Mouse (Mus musculus) heart, adult 2 months (tissue): ENCODE results near the gene Rps6kb2. TPM values are rescaled to one million over a fixed set of nuclear protein-coding genes. Genes with fewer than 3 reads are reported as not detected.

Experiments used
- DNase-seq, 2 experiments: peaks; one replicate each; pipeline ENCODE4 v3.0.0; 2021
- H3K27ac ChIP-seq: fragments of 200-600 bp; 2 replicates; pipeline ENCODE4 v1.8.1; 2022
- H3K27me3 ChIP-seq: fragments of 200-500 bp; 2 replicates; pipeline ENCODE4 v1.6.1; 2012; ENCODE audit warnings: mild to moderate bottlenecking, low read length, inconsistent platforms, mixed read lengths; ENCODE audit not compliant: control insufficient read depth, insufficient read depth
- H3K36me3 ChIP-seq: fragments of 200-500 bp; 2 replicates; pipeline ENCODE4 v1.6.1; 2012; ENCODE audit warnings: low read length, inconsistent platforms; ENCODE audit not compliant: control insufficient read depth, insufficient read depth
- H3K4me1 ChIP-seq: fragments of 200-500 bp; 2 replicates; pipeline ENCODE4 v1.6.1; 2011; ENCODE audit warnings: low read length; ENCODE audit not compliant: control insufficient read depth, insufficient read depth
- H3K4me3 ChIP-seq: fragments of 200-600 bp; 2 replicates; pipeline ENCODE4 v1.8.1; 2022
- H3K79me2 ChIP-seq: fragments of 200-500 bp; replicated peaks from 2 replicates; pipeline ENCODE4 v1.6.1; 2012; ENCODE audit warnings: mild to moderate bottlenecking, inconsistent platforms, low read length, moderate library complexity, mixed read lengths; ENCODE audit not compliant: control insufficient read depth, insufficient read depth
- H3K9ac ChIP-seq: fragments of 200-500 bp; 2 replicates; pipeline ENCODE4 v1.6.1; 2012; ENCODE audit warnings: low read depth, mild to moderate bottlenecking, control low read depth, inconsistent platforms, low read length, mixed read lengths
- CTCF ChIP-seq: fragments of 200-600 bp; IDR thresholded peaks from 2 replicates; pipeline ENCODE4 v1.8.1; 2022; ENCODE audit warnings: antibody characterized with exemption, mild to moderate bottlenecking, moderate library complexity
- EP300 ChIP-seq: fragments of 200-500 bp; IDR thresholded peaks from 2 replicates; pipeline ENCODE4 v1.6.1; 2011; ENCODE audit warnings: low read depth, low read length, control low read depth; ENCODE audit not compliant: insufficient read depth
- POLR2A ChIP-seq: fragments of 200-500 bp; IDR thresholded peaks from 2 replicates; pipeline ENCODE4 v1.6.1; 2011; ENCODE audit warnings: mild to moderate bottlenecking, low read depth, low read length, control low read depth; ENCODE audit not compliant: insufficient read depth
- WGBS: fragments of 180-500 bp; shearing (Covaris S2); methylation state at CpG from one replicate; pipeline ENCODE4 v1.1.7; 2018; 5-methylcytosine and 5-hydroxymethylcytosine counted together
- intact Hi-C: fragments of 180-260 bp; cut with DNase I; formaldehyde crosslinking; loops from one replicate; pipeline ENCODE4 v1.15.1; 2025
- polyA plus RNA-seq: library from polyadenylated mRNA; depleted of rRNA; stranded (reverse); fragments of >200 nt; gene quantifications from 2 replicates; pipeline ENCODE4 v1.2.3, GENCODE M21; 2012; rRNA removed
- total RNA-seq, 2 experiments: library from RNA; stranded (reverse); gene quantifications; 2 replicates each; pipeline ENCODE4 v1.2.3; 2021

Gene Rps6kb2
- total and polyA plus RNA-seq, 3 experiments: 14.7 to 32.9 (median 18.2) TPM

DNA sequence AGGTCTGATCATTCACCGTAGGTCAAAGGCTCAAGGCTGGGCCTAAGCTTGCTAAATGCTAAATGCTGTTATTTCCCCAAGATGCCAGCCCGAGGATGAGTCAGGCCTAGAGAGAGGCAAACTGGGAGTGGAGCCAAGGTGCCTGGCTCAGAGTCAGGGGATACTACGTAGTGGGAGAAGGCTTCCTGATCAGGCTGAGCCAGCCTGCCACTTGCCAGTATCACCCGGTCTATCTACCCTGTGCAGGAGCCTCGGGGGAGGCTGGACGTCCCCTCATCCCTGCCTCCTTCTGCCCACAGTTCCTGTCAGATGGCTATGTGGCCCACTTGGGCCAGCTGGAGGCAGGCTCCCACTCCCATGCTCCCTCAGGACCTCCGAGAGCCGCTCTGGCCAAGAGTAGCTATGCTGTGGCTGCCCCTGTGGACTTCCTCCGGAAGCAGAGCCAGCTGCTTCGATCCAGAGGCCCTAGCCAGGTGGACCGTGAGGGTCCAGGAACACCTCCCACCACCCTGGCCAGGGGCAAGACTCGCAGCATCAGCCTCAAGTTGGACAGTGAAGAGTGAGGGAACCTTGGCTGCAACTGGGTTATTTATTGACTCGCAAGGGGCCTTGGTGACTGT lies 49.9 kb downstream of the Rps6kb2 start:
- Histone ChIP-seq H3K27ac (peak overlapping the region; percentile 61), H3K27me3 (no peaks in the 10 kb centered on the region), H3K4me1 (peaks cover 10% of the 10 kb centered on the region), H3K9ac (peak overlapping the region; percentile 42), H3K4me3 (no peak overlapping the region), H3K36me3 (no peaks in the 10 kb centered on the region), H3K79me2 (no peaks in the 10 kb centered on the region)
- intact Hi-C loops: no loop called here
- DNase-seq: peak; percentile 83
- WGBS: 23% methylated on average over 13 of the region's 13 CpGs
- TF ChIP-seq EP300: 0 out of 2 replicates have a peak, but pooled peaks have one; percentile 22
- no peak for TF ChIP-seq POLR2A
- TF ChIP-seq CTCF: no peak

- no peak overlapping the region for H3K4me3 ChIP-seq
- peaks cover 10% of the 10 kb centered on the region for H3K4me1 ChIP-seq
- H3K9ac ChIP-seq: no peak overlapping the region
- TF ChIP-seq EP300: no peak
- no peak for TF ChIP-seq CTCF
- no peak for TF ChIP-seq POLR2A
- no peaks in the 10 kb centered on the region for H3K36me3 ChIP-seq
- H3K79me2 ChIP-seq: no peaks in the 10 kb centered on the region
- intact Hi-C loops: no loop called here
- 95% methylated on average over 26 of the region's 26 CpGs for WGBS
- no peak for DNase-seq
- no peaks in the 10 kb centered on the region for H3K27me3 ChIP-seq
- H3K27ac ChIP-seq: no peak overlapping the region; the same call in 1 of the 2 replicates
Observed at GRCm38 (mm10) chr19:4112063-4112960, 50.8 kb downstream of the Rps6kb2 start.

DNA sequence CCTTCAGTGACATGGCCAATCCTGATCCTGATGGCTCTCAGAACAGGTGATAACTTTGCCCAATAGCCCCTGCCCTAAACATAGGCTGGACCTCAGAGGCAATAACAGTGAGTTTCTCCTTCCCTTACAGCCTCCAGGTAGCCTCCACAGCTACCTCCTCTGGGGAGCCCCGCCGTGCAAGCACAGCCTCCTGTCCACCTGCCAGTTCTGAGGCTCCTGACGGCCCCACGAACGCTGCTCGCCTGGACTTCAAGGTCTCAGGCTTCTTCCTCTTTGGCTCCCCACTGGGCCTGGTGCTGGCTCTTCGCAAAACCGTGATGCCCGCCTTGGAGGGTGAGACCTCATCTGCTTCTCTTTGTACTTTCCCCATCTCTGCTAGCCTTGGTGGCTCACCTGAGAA lies 54.6 kb downstream of the Rps6kb2 start:
- H3K4me3 ChIP-seq: no peak overlapping the region
- no peak overlapping the region for H3K9ac ChIP-seq
- H3K27me3 ChIP-seq: no peaks in the 10 kb centered on the region
- 88% methylated on average over 9 of the region's 9 CpGs for WGBS
- no peak for TF ChIP-seq CTCF
- TF ChIP-seq POLR2A: no peak
- no peak for TF ChIP-seq EP300
- intact Hi-C loops: no loop called here
- no peak for DNase-seq
- H3K4me1 ChIP-seq: peaks cover 9% of the 10 kb centered on the region
- H3K36me3 ChIP-seq: no peaks in the 10 kb centered on the region
- H3K79me2 ChIP-seq: no peaks in the 10 kb centered on the region
- H3K27ac ChIP-seq: no peak overlapping the region

DNA sequence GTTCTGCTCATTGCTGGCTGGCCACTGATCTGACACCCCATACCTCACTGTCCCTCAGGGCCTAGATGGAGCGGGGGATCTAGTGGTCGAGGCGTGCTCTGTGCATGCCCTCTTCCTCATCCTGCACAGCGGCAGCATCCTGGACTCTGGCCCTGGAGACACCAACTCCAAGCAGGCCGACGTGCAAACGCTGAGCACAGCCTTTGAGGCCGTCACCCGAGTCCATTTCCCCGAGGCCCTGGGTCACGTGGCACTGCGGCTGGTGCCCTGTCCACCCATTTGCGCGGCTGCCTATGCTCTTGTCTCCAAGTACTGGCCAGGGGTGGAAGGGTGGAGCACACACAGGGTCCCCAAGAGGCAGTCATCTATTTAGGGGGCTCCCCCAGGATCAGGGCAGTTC lies 56.5 kb downstream of the Rps6kb2 start:
- no peaks in the 10 kb centered on the region for H3K27me3 ChIP-seq
- 90% methylated on average over 14 of the region's 14 CpGs for WGBS
- no peaks in the 10 kb centered on the region for H3K36me3 ChIP-seq
- intact Hi-C loops: no loop called here
- no peak overlapping the region for H3K9ac ChIP-seq
- no peaks in the 10 kb centered on the region for H3K79me2 ChIP-seq
- H3K4me3 ChIP-seq: no peak overlapping the region
- TF ChIP-seq POLR2A: no peak
- TF ChIP-seq EP300: no peak
- TF ChIP-seq CTCF: no peak
- no peak for DNase-seq
- no peak overlapping the region for H3K27ac ChIP-seq
- no peaks in the 10 kb centered on the region for H3K4me1 ChIP-seq

DNA sequence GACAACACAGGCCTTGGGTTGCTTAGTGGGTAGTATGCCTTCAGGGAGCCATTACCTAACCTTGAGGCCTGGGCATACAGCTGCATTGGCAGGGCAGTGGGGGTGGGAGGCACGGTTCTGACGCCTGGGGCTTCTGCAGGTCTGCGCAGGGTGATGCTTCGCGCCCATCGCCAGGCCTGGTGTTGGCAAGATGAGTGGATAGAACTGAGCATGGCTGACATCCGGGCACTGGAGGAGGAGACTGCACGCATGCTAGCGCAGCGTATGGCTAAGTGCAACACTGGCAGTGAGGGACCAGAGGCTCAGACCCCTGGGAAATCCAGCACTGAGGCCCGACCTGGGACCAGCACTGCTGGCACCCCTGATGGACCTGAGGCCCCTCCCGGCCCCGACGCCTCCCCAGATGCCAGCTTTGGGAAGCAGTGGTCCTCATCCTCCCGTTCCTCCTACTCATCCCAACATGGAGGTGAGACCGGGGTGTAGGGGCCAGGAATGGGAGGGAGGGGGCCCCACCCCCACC lies 58.4 kb downstream of the Rps6kb2 start:
- DNase-seq: no peak
- Histone ChIP-seq H3K4me1 (no peaks in the 10 kb centered on the region; the same call in 1 of the 2 replicates), H3K4me3 (no peak overlapping the region), H3K9ac (no peak overlapping the region), H3K27ac (no peak overlapping the region), H3K79me2 (no peaks in the 10 kb centered on the region), H3K27me3 (no peaks in the 10 kb centered on the region), H3K36me3 (no peaks in the 10 kb centered on the region)
- TF ChIP-seq EP300 (no peak), CTCF (no peak), POLR2A (no peak)
- 92% methylated on average over 16 of the region's 16 CpGs for WGBS
- intact Hi-C loops: no loop called here

Other genes starting within 250 kb of the Rps6kb2 start
Only the 30 nearest of the 32 such genes appear.
- gene Unc93b1, start 228.2 kb downstream of the Rps6kb2 start, total RNA-seq: 10 to 100 TPM; 17.5 to 18.3 TPM
- gene Unc93b1, start 228.2 kb downstream of the Rps6kb2 start, polyA plus RNA-seq: 38.1 and 45.5 TPM in 2 replicates
- under 1 TPM; 0.39 to 0.61 TPM for gene Aldh3b3, start 204.7 kb downstream of the Rps6kb2 start, total RNA-seq
- gene Aldh3b3, start 204.7 kb downstream of the Rps6kb2 start, polyA plus RNA-seq: 2.8 and 5.4 TPM in 2 replicates
- under 1 TPM; 0.18 to 0.26 TPM for gene Aldh3b2, start 191.0 kb downstream of the Rps6kb2 start, total RNA-seq
- 0.91 and 1.6 TPM in 2 replicates for gene Aldh3b2, start 191.0 kb downstream of the Rps6kb2 start, polyA plus RNA-seq
- 10 to 100 TPM; 21.5 to 28.0 TPM for gene Acy3, start 176.8 kb downstream of the Rps6kb2 start, total RNA-seq
- gene Acy3, start 176.8 kb downstream of the Rps6kb2 start, polyA plus RNA-seq: 68.7 and 89.9 TPM in 2 replicates
- gene Tbx10, start 170.6 kb downstream of the Rps6kb2 start, total RNA-seq: not detected
- gene Tbx10, start 170.6 kb downstream of the Rps6kb2 start, polyA plus RNA-seq: 0.14 TPM in 1 of 2 replicates, not detected in the other
- gene Nudt8, start 162.8 kb downstream of the Rps6kb2 start, total RNA-seq: 100 to 1,000 TPM; 136 to 149 TPM
- 46.4 and 61.9 TPM in 2 replicates for gene Nudt8, start 162.8 kb downstream of the Rps6kb2 start, polyA plus RNA-seq
- gene Gm49405, start 162.7 kb downstream of the Rps6kb2 start, total RNA-seq: 1 to 10 TPM; 1.0 to 1.7 TPM
- 11.0 TPM in 2 replicates for gene Gm49405, start 162.7 kb downstream of the Rps6kb2 start, polyA plus RNA-seq
- 100 to 1,000 TPM; 193 to 236 TPM for gene Doc2g, start 160.0 kb downstream of the Rps6kb2 start, total RNA-seq
- gene Doc2g, start 160.0 kb downstream of the Rps6kb2 start, polyA plus RNA-seq: 432 and 597 TPM in 2 replicates
- gene Ndufv1, start 150.5 kb downstream of the Rps6kb2 start, total RNA-seq: 1,000 to 10,000 TPM; 1,031 to 1,231 TPM
- gene Ndufv1, start 150.5 kb downstream of the Rps6kb2 start, polyA plus RNA-seq: 1,078 and 1,145 TPM in 2 replicates
- gene Gstp1, start 125.4 kb downstream of the Rps6kb2 start, total RNA-seq: 100 to 1,000 TPM; 356 to 371 TPM
- 480 and 490 TPM in 2 replicates for gene Gstp1, start 125.4 kb downstream of the Rps6kb2 start, polyA plus RNA-seq
- 100 to 1,000 TPM; 121 to 137 TPM for gene Gstp2, start 117.3 kb downstream of the Rps6kb2 start, total RNA-seq
- 38.3 and 58.2 TPM in 2 replicates for gene Gstp2, start 117.3 kb downstream of the Rps6kb2 start, polyA plus RNA-seq
- not detected for gene Gstp3, start 103.8 kb downstream of the Rps6kb2 start, total RNA-seq
- gene Gstp3, start 103.8 kb downstream of the Rps6kb2 start, polyA plus RNA-seq: 1.1 TPM in 1 of 2 replicates, not detected in the other
- not detected for gene Cabp2, start 81.8 kb downstream of the Rps6kb2 start, total RNA-seq
- gene Cabp2, start 81.8 kb downstream of the Rps6kb2 start, polyA plus RNA-seq: not detected in 2 replicates
- 10 to 100 TPM; 39.9 to 43.2 TPM for gene Cdk2ap2, start 66.2 kb downstream of the Rps6kb2 start, total RNA-seq
- gene Cdk2ap2, start 66.2 kb downstream of the Rps6kb2 start, polyA plus RNA-seq: 81.3 and 85.3 TPM in 2 replicates
- gene Pitpnm1, start 63.4 kb downstream of the Rps6kb2 start, total RNA-seq: 10 to 100 TPM; 18.1 to 19.9 TPM
- gene Pitpnm1, start 63.4 kb downstream of the Rps6kb2 start, polyA plus RNA-seq: 43.6 and 49.9 TPM in 2 replicates
- 10 to 100 TPM; 55.1 to 60.6 TPM for gene Aip, start 37.5 kb downstream of the Rps6kb2 start, total RNA-seq
- gene Aip, start 37.5 kb downstream of the Rps6kb2 start, polyA plus RNA-seq: 69.4 and 82.1 TPM in 2 replicates
- gene Gpr152, start 23.6 kb downstream of the Rps6kb2 start, total RNA-seq: under 1 TPM in 1 of 2 experiments, not detected in 1; 0.05 TPM
- gene Gpr152, start 23.6 kb downstream of the Rps6kb2 start, polyA plus RNA-seq: 0.12 TPM in 2 replicates
- gene Cabp4, start 19.3 kb downstream of the Rps6kb2 start, total RNA-seq: not detected
- gene Cabp4, start 19.3 kb downstream of the Rps6kb2 start, polyA plus RNA-seq: 0.21 TPM in 1 of 2 replicates, not detected in the other
- 10 to 100 TPM; 43.9 to 45.1 TPM for gene Coro1b, start 14.7 kb downstream of the Rps6kb2 start, total RNA-seq
- gene Coro1b, start 14.7 kb downstream of the Rps6kb2 start, polyA plus RNA-seq: 83.3 and 95.0 TPM in 2 replicates
- 1 to 10 TPM; 1.1 to 1.7 TPM for gene Ptprcap, start 9.8 kb downstream of the Rps6kb2 start, total RNA-seq
- gene Ptprcap, start 9.8 kb downstream of the Rps6kb2 start, polyA plus RNA-seq: 2.2 and 6.4 TPM in 2 replicates
- gene Carns1, start 12.1 kb upstream of the Rps6kb2 start, total RNA-seq: 10 to 100 TPM; 24.4 to 27.0 TPM
- 78.0 and 79.1 TPM in 2 replicates for gene Carns1, start 12.1 kb upstream of the Rps6kb2 start, polyA plus RNA-seq
- gene Tbc1d10c, start 27.9 kb upstream of the Rps6kb2 start, total RNA-seq: 10 to 100 TPM; 12.4 to 14.4 TPM
- 13.7 and 15.8 TPM in 2 replicates for gene Tbc1d10c, start 27.9 kb upstream of the Rps6kb2 start, polyA plus RNA-seq
- 100 to 1,000 TPM; 272 to 313 TPM for gene Ppp1ca, start 28.7 kb upstream of the Rps6kb2 start, total RNA-seq
- gene Ppp1ca, start 28.7 kb upstream of the Rps6kb2 start, polyA plus RNA-seq: 406 and 497 TPM in 2 replicates
- 1 to 10 TPM; 4.1 to 4.4 TPM for gene Rad9a, start 38.3 kb upstream of the Rps6kb2 start, total RNA-seq
- gene Rad9a, start 38.3 kb upstream of the Rps6kb2 start, polyA plus RNA-seq: 13.5 and 13.9 TPM in 2 replicates
- 1 to 10 TPM in 1 of 2 experiments, under 1 TPM in 1; 0.55 to 1.0 TPM for gene Clcf1, start 50.9 kb upstream of the Rps6kb2 start, total RNA-seq
- 2.8 and 5.4 TPM in 2 replicates for gene Clcf1, start 50.9 kb upstream of the Rps6kb2 start, polyA plus RNA-seq
- gene AC109138.7, start 51.0 kb upstream of the Rps6kb2 start, total RNA-seq: not detected
- gene AC109138.7, start 51.0 kb upstream of the Rps6kb2 start, polyA plus RNA-seq: 15.3 TPM in 1 of 2 replicates, not detected in the other
- 10 to 100 TPM in 1 of 2 experiments, 1 to 10 TPM in 1; 9.2 to 12.0 TPM for gene Pold4, start 68.5 kb upstream of the Rps6kb2 start, total RNA-seq
- 36.9 and 48.1 TPM in 2 replicates for gene Pold4, start 68.5 kb upstream of the Rps6kb2 start, polyA plus RNA-seq
- gene Ssh3, start 105.8 kb upstream of the Rps6kb2 start, total RNA-seq: 1 to 10 TPM; 6.7 to 7.3 TPM
- 13.7 and 15.9 TPM in 2 replicates for gene Ssh3, start 105.8 kb upstream of the Rps6kb2 start, polyA plus RNA-seq
- under 1 TPM; 0.34 to 0.60 TPM for gene Ankrd13d, start 119.8 kb upstream of the Rps6kb2 start, total RNA-seq
- gene Ankrd13d, start 119.8 kb upstream of the Rps6kb2 start, polyA plus RNA-seq: 1.4 and 1.5 TPM in 2 replicates
- 10 to 100 TPM; 56.0 to 59.0 TPM for gene Grk2, start 142.9 kb upstream of the Rps6kb2 start, total RNA-seq
- gene Grk2, start 142.9 kb upstream of the Rps6kb2 start, polyA plus RNA-seq: 53.6 and 61.3 TPM in 2 replicates